Mouse (Mus musculus) ES-E14 (cell line): ENCODE measurements around the gene Gm12166. TPM values are rescaled to one million over a fixed set of nuclear protein-coding genes. Genes with fewer than 3 reads are reported as not detected.
A peak's percentile ranks its signal among the peaks of the same experiment; 100 is the strongest.
"Not testable (repeated sequence)": the region's sequence is repeated elsewhere in the genome, so short reads cannot be mapped to it uniquely, and the experiment has no call there.

Experiments
- DNase-seq: peaks from one replicate; pipeline ENCODE4 v3.0.0-alpha.2; 2013; ENCODE audit warnings: low read depth, low spot score
- H3K27ac ChIP-seq: 2 replicates; pipeline ENCODE4 v1.5.1; 2012; ENCODE audit warnings: low read depth, mild to moderate bottlenecking, low read length, moderate library complexity, mixed read lengths; ENCODE audit not compliant: poor library complexity, insufficient read depth, severe bottlenecking
- H3K36me3 ChIP-seq: 2 replicates; pipeline ENCODE4 v1.6.1; 2012; ENCODE audit warnings: mild to moderate bottlenecking, low read length, moderate library complexity, mixed read lengths; ENCODE audit not compliant: control insufficient read depth, poor library complexity, insufficient read depth, severe bottlenecking
- H3K4me1 ChIP-seq, 2 experiments: fragments of 150-350 bp in 1 of 2; sonication (generic) in 1 of 2; 2 replicates each; pipeline ENCODE4 v1.6.1; 2012; ENCODE audit warnings: low read length in 2 of 2, mild to moderate bottlenecking in 1 of 2, mixed read lengths in 1 of 2; ENCODE audit not compliant: control insufficient read depth in 2 of 2, insufficient read depth in 2 of 2, poor library complexity in 1 of 2
- H3K4me3 ChIP-seq, 2 experiments: fragments of 150-350 bp in 1 of 2; sonication (generic) in 1 of 2; 2 replicates each; pipeline ENCODE4 v1.5.1; 2012; ENCODE audit warnings: low read length in 2 of 2, low read depth in 1 of 2, mild to moderate bottlenecking in 1 of 2, mixed read lengths in 1 of 2; ENCODE audit not compliant: insufficient read depth in 1 of 2, poor library complexity in 1 of 2, severe bottlenecking in 1 of 2
- H3K9ac ChIP-seq: 2 replicates; pipeline ENCODE4 v1.6.1; 2012; ENCODE audit warnings: low read depth, mild to moderate bottlenecking, low read length, mixed read lengths; ENCODE audit not compliant: poor library complexity, insufficient read depth, severe bottlenecking
- H3K9me3 ChIP-seq: fragments of 150-350 bp; sonication (generic); 2 replicates; pipeline ENCODE4 v1.6.1; 2012; ENCODE audit warnings: low read depth, mild to moderate bottlenecking, low read length; ENCODE audit not compliant: control insufficient read depth, insufficient read depth
- CHD2 ChIP-seq: IDR thresholded peaks from 2 replicates; pipeline ENCODE4 v1.6.1; 2014; ENCODE audit warnings: mild to moderate bottlenecking, low read depth, low read length, inconsistent platforms
- HCFC1 ChIP-seq: IDR thresholded peaks from 2 replicates; pipeline ENCODE4 v1.6.1; 2012; ENCODE audit warnings: low read length, inconsistent platforms, borderline replicate concordance; ENCODE audit not compliant: insufficient read depth
- MAFK ChIP-seq: IDR thresholded peaks from 2 replicates; pipeline ENCODE4 v1.6.1; 2014; ENCODE audit warnings: mild to moderate bottlenecking, low read depth, low read length, inconsistent platforms; ENCODE audit not compliant: insufficient read depth
- ZC3H11A ChIP-seq: IDR thresholded peaks from 2 replicates; pipeline ENCODE4 v1.6.1; 2012; ENCODE audit warnings: low read depth, mild to moderate bottlenecking, inconsistent platforms, low read length, borderline replicate concordance
- ZNF384 ChIP-seq: IDR thresholded peaks from 2 replicates; pipeline ENCODE4 v1.6.1; 2012; ENCODE audit warnings: low read depth, low read length, inconsistent platforms
- in situ Hi-C, 2 experiments: fragments of 600-800 bp; cut with MboI; formaldehyde crosslinking; loops; one replicate each; pipeline ENCODE4 v1.15.1; 2025; ENCODE audit warnings: low sequenced_read_pairs in 2 of 2, inconsistent platforms in 1 of 2; ENCODE audit not compliant: unreplicated experiment in 2 of 2
- total RNA-seq: library from RNA; depleted of rRNA; stranded (reverse); fragments of 300-350 nt; gene quantifications from 2 replicates; pipeline ENCODE4 v1.2.3, GENCODE M21; 2012

The Gm12166 gene
- total RNA-seq, 1 experiment = 6.8 TPM

- no peak for TF ChIP-seq CHD2
- no peak for TF ChIP-seq MAFK
- no peak for TF ChIP-seq ZC3H11A
- TF ChIP-seq ZNF384 = no peak
- TF ChIP-seq HCFC1 = no peak
- DNase-seq = peak; percentile 93
- Histone ChIP-seq H3K36me3 (peaks cover 2% of the 10 kb centered on the region; the same call in 1 of the 2 replicates), H3K4me3 (peak within 1 kb of the TSS; percentile 76 to 90), H3K9ac (peak within 1 kb of the TSS; percentile 80), H3K27ac (peak within 1 kb of the TSS; percentile 36), H3K4me1 (peaks cover 6 to 17% of the 10 kb centered on the region in 2 experiments), H3K9me3 (no peaks in the 10 kb centered on the region)
- in situ Hi-C loops = no loop called here
Observed at GRCm38 (mm10) chr11:46055896-46056769, 4.0 kb upstream of the Gm12166 start, which contains the start of gene Adam19. Gene Adam19, plus strand, starts transcription at chr11:46055992.

GRCm38 (mm10) chr11:46054911-46055895 is 3.1 kb upstream of the Gm12166 start:
- H3K4me3 ChIP-seq = peak overlapping the region; percentile 76 to 90; a peak in 2 of 4 replicates
- H3K9me3 ChIP-seq = no peaks in the 10 kb centered on the region
- H3K36me3 ChIP-seq = no peaks in the 10 kb centered on the region
- no peak overlapping the region for H3K9ac ChIP-seq
- no peak for DNase-seq
- TF ChIP-seq ZC3H11A = no peak
- TF ChIP-seq ZNF384 = no peak
- TF ChIP-seq HCFC1 = no peak
- TF ChIP-seq MAFK = no peak
- H3K27ac ChIP-seq = no peak overlapping the region
- in situ Hi-C loops = no loop called here
- peaks cover 5 to 11% of the 10 kb centered on the region in 2 experiments for H3K4me1 ChIP-seq

DNA sequence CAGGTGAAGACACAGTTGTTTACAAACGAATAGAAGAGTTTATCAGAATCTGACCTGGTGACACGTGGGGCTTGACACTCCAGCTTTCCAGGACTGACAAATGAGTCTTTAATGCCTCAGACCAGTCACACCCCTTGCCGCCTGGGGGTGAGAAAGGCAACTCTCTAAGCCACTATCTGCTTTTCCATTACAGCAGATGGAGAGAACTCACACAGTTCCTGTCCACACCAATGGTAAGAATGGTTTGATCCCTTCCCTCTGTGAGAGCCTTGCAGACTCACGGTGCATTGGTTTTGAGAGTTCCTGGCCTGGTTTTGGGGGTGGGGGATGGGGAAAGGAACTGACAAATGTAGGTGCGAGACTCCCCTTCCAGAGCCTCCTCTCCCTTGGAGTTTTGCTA is 2.2 kb upstream of the Gm12166 start:
- H3K4me1 ChIP-seq = peaks cover 3 to 7% of the 10 kb centered on the region in 2 experiments; a peak in 3 of 4 replicates
- H3K9ac ChIP-seq = no peak overlapping the region
- no peaks in the 10 kb centered on the region for H3K36me3 ChIP-seq
- TF ChIP-seq CHD2 (no peak), MAFK (no peak), HCFC1 (no peak), ZC3H11A (no peak), ZNF384 (no peak)
- DNase-seq = no peak
- H3K27ac ChIP-seq = no peak overlapping the region
- no peak overlapping the region for H3K4me3 ChIP-seq
- in situ Hi-C loops = no loop called here
- no peaks in the 10 kb centered on the region for H3K9me3 ChIP-seq

GRCm38 (mm10) chr11:46053457-46053856 is 1.3 kb upstream of the Gm12166 start:
- H3K9me3 ChIP-seq, DNase-seq, H3K36me3 ChIP-seq, H3K4me3 ChIP-seq, in situ Hi-C loops, H3K4me1 ChIP-seq, H3K27ac ChIP-seq, H3K9ac ChIP-seq: not testable (repeated sequence)
